Mouse (Mus musculus) kidney, embryonic 16.5 days (tissue): ENCODE results near the gene Adora1. TPM values are rescaled to one million over a fixed set of nuclear protein-coding genes. Genes with fewer than 3 reads are reported as not detected.

Experiments
- ATAC-seq: fragments of 200-750 bp; cut with Nextera tagmentation; 2 replicates; pipeline ENCODE4 v1.8.0; 2017; ENCODE audit warnings: moderate TSS enrichment; ENCODE audit not compliant: low FRiP score, low TSS enrichment
- H3K27ac ChIP-seq: fragments of 300-500 bp; sonication (generic); 2 replicates; pipeline ENCODE4 v1.5.1; 2014; ENCODE audit warnings: low read length
- H3K27me3 ChIP-seq: fragments of 300-500 bp; sonication (generic); 2 replicates; pipeline ENCODE4 v1.6.1; 2014; ENCODE audit warnings: low read length, control low read depth, mixed read lengths; ENCODE audit not compliant: insufficient read depth
- H3K36me3 ChIP-seq: fragments of 300-500 bp; sonication (generic); 2 replicates; pipeline ENCODE4 v1.6.1; 2014; ENCODE audit warnings: low read length, control low read depth, mixed read lengths; ENCODE audit not compliant: insufficient read depth
- H3K4me1 ChIP-seq: fragments of 300-500 bp; sonication (generic); 2 replicates; pipeline ENCODE4 v1.6.1; 2014; ENCODE audit warnings: low read length, control low read depth, mixed read lengths; ENCODE audit not compliant: insufficient read depth
- H3K4me2 ChIP-seq: fragments of 300-500 bp; sonication (generic); replicated peaks from 2 replicates; pipeline ENCODE4 v1.6.1; 2014; ENCODE audit warnings: low read depth, low read length
- H3K4me3 ChIP-seq: fragments of 300-500 bp; sonication (generic); 2 replicates; pipeline ENCODE4 v1.5.1; 2014; ENCODE audit warnings: mild to moderate bottlenecking, low read length
- H3K9ac ChIP-seq: fragments of 300-500 bp; sonication (generic); replicated peaks from 2 replicates; pipeline ENCODE4 v1.6.1; 2014; ENCODE audit warnings: low read length
- H3K9me3 ChIP-seq: fragments of 300-500 bp; sonication (generic); 2 replicates; pipeline ENCODE4 v1.6.1; 2016; ENCODE audit warnings: low read length, control low read depth
- WGBS: fragments of 180-500 bp; shearing (Covaris S2); extraction: QIAGEN DNeasy Blood & Tissue Kit; methylation state at CpG from one replicate; pipeline ENCODE4 v1.1.7; 2014; 5-methylcytosine and 5-hydroxymethylcytosine counted together
- polyA plus RNA-seq: library from polyadenylated mRNA; unstranded; fragments of >200 nt; fragmentation: Nextera tagmentation; extraction: Ambion mirVana; gene quantifications from 2 replicates; pipeline ENCODE4 v1.2.1, GENCODE M21; 2015

Adora1 gene
- 10.4 and 10.6 TPM in 2 replicates for polyA plus RNA-seq

DNA sequence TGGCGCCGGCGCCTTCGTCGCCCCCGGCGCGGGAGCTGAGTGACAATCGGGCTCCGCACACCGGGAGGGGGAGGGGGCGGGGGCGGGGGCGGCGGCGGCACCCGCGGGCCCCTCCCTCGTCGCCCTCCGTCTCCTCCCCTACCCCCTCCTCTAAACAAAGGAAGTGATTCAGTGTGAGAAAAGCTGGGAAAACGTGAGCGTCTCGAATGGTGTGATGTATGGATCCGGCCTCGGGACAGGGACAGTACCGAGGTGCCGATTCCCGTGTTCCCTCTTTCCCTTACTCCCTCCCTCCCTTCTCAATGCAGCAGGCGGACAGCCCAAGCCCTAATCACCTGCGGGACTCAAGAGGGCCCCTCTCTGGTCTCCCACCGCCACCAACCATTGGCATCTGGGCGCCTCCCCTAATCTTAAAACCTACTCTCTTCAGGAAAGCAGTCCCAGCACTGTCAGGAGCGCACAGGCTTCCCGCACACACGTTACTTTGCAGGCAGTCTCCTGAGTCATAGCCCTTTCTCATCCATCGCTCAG is at the start of gene Adora1:
Gene Adora1, minus strand, starts transcription at position 41 of the 531 bp plus-strand sequence.
- H3K4me2 ChIP-seq = peak within 1 kb of the TSS; percentile 89
- under 1% methylated on average over 22 of the region's 37 CpGs for WGBS
- no peaks in the 10 kb centered on the region for H3K36me3 ChIP-seq
- peak within 1 kb of the TSS; percentile 61 for H3K9ac ChIP-seq
- H3K27ac ChIP-seq = no peak within 1 kb of the TSS
- H3K4me3 ChIP-seq = peak within 1 kb of the TSS; percentile 51
- peaks cover 24% of the 10 kb centered on the region for H3K27me3 ChIP-seq
- H3K4me1 ChIP-seq = peaks cover 41% of the 10 kb centered on the region
- H3K9me3 ChIP-seq = no peaks in the 10 kb centered on the region
- ATAC-seq = no peak

DNA sequence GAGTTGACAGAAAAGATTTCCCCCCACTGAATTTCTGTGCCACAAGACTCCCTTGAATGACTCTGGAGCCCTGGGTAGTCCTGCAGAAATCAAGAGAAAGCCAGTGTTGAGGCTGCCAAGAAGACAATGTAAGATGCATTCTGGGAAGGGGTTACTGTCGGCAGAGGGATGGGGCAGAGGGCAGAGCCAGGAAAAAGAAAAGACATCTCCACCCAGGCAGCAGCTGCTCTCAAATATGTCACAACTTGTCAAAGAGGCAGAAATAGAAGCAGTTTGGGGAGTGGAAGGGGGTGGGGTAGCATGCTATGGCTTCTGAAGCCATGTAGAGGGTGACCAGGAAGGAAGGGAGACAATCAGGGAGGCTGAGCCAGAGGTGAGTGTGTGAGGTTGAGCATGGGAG is 47.9 kb upstream of the Adora1 start:
- WGBS = 54% methylated on average over 1 of the region's 1 CpGs
- H3K9ac ChIP-seq = no peak overlapping the region
- H3K9me3 ChIP-seq = no peaks in the 10 kb centered on the region
- H3K4me3 ChIP-seq = no peak overlapping the region
- no peak for ATAC-seq
- H3K27ac ChIP-seq = no peak overlapping the region
- no peaks in the 10 kb centered on the region for H3K27me3 ChIP-seq
- H3K4me1 ChIP-seq = 0 out of 2 replicates have a peak, but pooled peaks cover 3% of the 10 kb centered on the region
- no peaks in the 10 kb centered on the region for H3K36me3 ChIP-seq
- H3K4me2 ChIP-seq = no peak overlapping the region

DNA sequence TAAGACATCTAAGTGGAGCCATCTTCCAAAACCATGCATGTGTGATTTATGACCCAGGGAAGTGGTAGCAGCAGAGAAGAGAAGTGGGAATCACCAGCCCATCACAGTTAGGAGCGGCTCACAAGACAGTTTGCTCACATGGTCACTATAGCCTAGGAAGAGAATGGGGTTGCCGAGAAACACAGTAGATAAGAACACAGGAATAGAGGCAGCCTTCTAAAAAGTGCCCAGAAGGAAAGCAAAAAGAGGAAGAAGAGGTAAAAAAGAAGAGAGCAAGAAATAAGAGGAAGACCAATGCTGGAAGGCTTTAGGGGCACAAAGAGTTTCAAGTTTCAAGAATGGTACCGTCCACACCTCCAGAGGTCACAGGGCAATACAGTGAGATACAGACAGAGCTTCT is 47.1 kb upstream of the Adora1 start:
- no peak overlapping the region for H3K27ac ChIP-seq
- no peaks in the 10 kb centered on the region for H3K9me3 ChIP-seq
- no peak overlapping the region for H3K9ac ChIP-seq
- no peaks in the 10 kb centered on the region for H3K27me3 ChIP-seq
- no peak overlapping the region for H3K4me3 ChIP-seq
- H3K4me1 ChIP-seq = 0 out of 2 replicates have a peak, but pooled peaks cover 3% of the 10 kb centered on the region
- no peak for ATAC-seq
- 50% methylated on average over 3 of the region's 3 CpGs for WGBS
- H3K4me2 ChIP-seq = no peak overlapping the region
- no peaks in the 10 kb centered on the region for H3K36me3 ChIP-seq

GRCm38 (mm10) chr1:134281563-134281962 is 46.3 kb upstream of the Adora1 start:
- WGBS = 75% methylated on average over 4 of the region's 4 CpGs

DNA sequence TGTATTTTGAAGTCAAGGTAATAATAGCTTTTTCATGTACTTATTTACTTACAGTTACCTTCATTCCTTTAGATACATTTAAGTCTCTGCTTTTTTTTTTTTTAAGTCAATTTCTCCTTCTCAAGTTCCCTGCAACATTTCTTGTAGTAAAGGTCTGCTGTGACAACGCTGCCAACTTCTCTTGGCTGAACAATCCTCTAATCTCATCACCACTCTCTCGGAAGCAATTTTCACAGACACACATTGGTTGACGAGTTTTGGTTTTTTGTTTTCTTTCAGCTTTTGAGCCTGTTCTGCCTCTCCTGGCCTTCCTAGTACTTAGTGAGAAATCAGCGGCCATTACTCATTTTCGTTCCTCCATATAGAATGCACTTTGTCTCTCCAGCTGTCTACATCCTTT is 44.9 kb upstream of the Adora1 start:
- ATAC-seq = no peak
- Histone ChIP-seq H3K4me2 (no peak overlapping the region), H3K9me3 (no peaks in the 10 kb centered on the region), H3K27ac (no peak overlapping the region), H3K4me1 (peaks cover 10% of the 10 kb centered on the region), H3K9ac (no peak overlapping the region), H3K36me3 (no peaks in the 10 kb centered on the region), H3K4me3 (no peak overlapping the region), H3K27me3 (no peaks in the 10 kb centered on the region)
- WGBS = 86% methylated on average over 5 of the region's 5 CpGs

More at GRCm38 (mm10) chr1:134281563-134281962, 46.3 kb upstream of the Adora1 start:
- H3K9ac ChIP-seq = no peak overlapping the region
- H3K4me1 ChIP-seq = 0 out of 2 replicates have a peak, but pooled peaks cover 3% of the 10 kb centered on the region
- no peaks in the 10 kb centered on the region for H3K36me3 ChIP-seq
- H3K4me2 ChIP-seq = no peak overlapping the region
- H3K27ac ChIP-seq = no peak overlapping the region
- H3K27me3 ChIP-seq = no peaks in the 10 kb centered on the region
- no peak for ATAC-seq
- H3K9me3 ChIP-seq = no peaks in the 10 kb centered on the region
- no peak overlapping the region for H3K4me3 ChIP-seq

DNA sequence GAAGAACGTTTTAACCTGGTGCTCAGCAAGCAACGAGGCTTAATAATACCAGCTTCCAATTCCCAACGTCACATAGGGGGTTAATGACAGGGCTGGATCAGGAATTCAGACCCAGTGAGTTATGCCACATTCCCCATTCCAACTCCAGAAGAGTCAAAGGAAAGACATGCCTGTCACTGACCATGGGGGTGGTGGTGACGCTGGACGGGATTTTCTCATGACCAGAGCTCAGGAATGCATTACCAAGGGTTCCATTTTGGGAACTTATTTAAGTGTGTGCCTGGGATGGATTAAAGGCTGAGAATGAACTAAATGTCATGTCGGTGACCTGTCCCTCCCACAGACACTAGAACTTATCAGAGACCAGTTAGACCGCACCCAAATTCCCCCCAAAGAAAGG is 41.6 kb upstream of the Adora1 start:
- no peaks in the 10 kb centered on the region for H3K9me3 ChIP-seq
- H3K27me3 ChIP-seq = no peaks in the 10 kb centered on the region
- peaks cover 7% of the 10 kb centered on the region for H3K4me1 ChIP-seq
- ATAC-seq = no peak
- H3K4me3 ChIP-seq = no peak overlapping the region
- WGBS = 73% methylated on average over 7 of the region's 7 CpGs
- no peak overlapping the region for H3K4me2 ChIP-seq
- no peak overlapping the region for H3K27ac ChIP-seq
- H3K9ac ChIP-seq = no peak overlapping the region
- no peaks in the 10 kb centered on the region for H3K36me3 ChIP-seq

DNA sequence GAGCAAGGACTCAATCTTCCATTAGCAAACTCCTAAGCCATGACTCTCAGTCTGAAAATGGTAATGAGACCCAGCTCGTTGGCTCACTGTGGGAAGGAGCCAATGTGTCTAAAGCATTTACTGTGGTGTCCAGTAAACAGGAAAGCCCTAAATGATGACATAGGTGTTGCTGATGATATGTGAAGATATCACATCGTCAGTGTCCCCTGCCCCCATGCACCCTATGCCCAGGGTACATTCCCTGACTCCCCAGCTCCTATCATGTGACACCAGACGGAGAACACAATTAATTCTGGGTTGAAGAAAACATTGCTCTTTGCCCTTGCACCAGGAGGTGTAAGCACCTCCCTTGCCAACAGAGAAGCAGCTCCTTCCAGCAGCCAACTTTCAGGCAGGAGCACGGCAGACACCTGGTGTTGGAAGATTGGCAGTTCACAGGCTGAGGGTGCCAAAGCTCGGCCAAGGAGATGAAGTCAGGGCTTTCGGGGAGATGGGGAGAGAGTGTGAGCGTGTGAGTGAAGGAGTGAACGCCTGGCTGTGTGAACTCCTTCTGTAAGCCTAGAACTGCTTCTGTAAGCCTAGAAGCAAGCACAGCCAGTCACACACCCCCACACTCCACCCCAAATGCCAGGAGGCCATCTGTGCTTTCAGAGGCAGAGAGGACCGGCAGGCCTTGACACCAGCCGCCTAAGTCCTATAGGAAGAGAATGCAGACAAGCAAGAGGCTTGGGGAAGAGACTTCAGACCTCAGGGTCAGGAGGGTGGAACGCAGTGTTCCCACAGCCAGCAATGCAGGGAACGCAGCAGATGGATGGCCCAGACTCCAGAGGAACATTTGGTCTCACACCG is 40.6 kb upstream of the Adora1 start:
- Histone ChIP-seq H3K4me1 (peaks cover 7% of the 10 kb centered on the region), H3K36me3 (no peaks in the 10 kb centered on the region), H3K27me3 (no peaks in the 10 kb centered on the region), H3K4me3 (no peak overlapping the region), H3K4me2 (no peak overlapping the region), H3K27ac (no peak overlapping the region), H3K9ac (no peak overlapping the region), H3K9me3 (no peaks in the 10 kb centered on the region)
- peak; percentile 52; the same call in 1 of the 2 replicates for ATAC-seq
- WGBS = 31% methylated on average over 13 of the region's 13 CpGs

- no peak for ATAC-seq
- Histone ChIP-seq H3K9ac (no peak overlapping the region), H3K27ac (no peak overlapping the region), H3K4me2 (no peak overlapping the region), H3K4me3 (no peak overlapping the region), H3K27me3 (no peaks in the 10 kb centered on the region), H3K4me1 (peaks cover 7% of the 10 kb centered on the region), H3K36me3 (no peaks in the 10 kb centered on the region), H3K9me3 (no peaks in the 10 kb centered on the region)
- 43% methylated on average over 7 of the region's 7 CpGs for WGBS
Observed at GRCm38 (mm10) chr1:134274483-134274920, 39.3 kb upstream of the Adora1 start.

GRCm38 (mm10) chr1:134273493-134274395 is 38.5 kb upstream of the Adora1 start:
- no peak for ATAC-seq
- no peaks in the 10 kb centered on the region for H3K9me3 ChIP-seq
- peaks cover 7% of the 10 kb centered on the region for H3K4me1 ChIP-seq
- no peak overlapping the region for H3K27ac ChIP-seq
- no peaks in the 10 kb centered on the region for H3K27me3 ChIP-seq
- H3K36me3 ChIP-seq = no peaks in the 10 kb centered on the region
- no peak overlapping the region for H3K9ac ChIP-seq
- no peak overlapping the region for H3K4me2 ChIP-seq
- no peak overlapping the region for H3K4me3 ChIP-seq
- WGBS = 52% methylated on average over 9 of the region's 9 CpGs
